Mouse (Mus musculus) forebrain, embryonic 16.5 days (tissue): ENCODE results near the gene Smtnl2. TPM values are rescaled to one million over a fixed set of nuclear protein-coding genes. Genes with fewer than 3 reads are reported as not detected.
A peak's percentile ranks its signal among the peaks of the same experiment; 100 is the strongest.

Source experiments
- ATAC-seq: fragments of 200-750 bp; cut with Nextera tagmentation; 2 replicates; pipeline ENCODE4 v1.8.0; 2017; ENCODE audit warnings: mild to moderate bottlenecking, moderate library complexity
- H3K27ac ChIP-seq: fragments of 300-500 bp; sonication (generic); 2 replicates; pipeline ENCODE4 v1.5.1; 2014; ENCODE audit warnings: low read length, control low read depth
- H3K27me3 ChIP-seq: fragments of 300-500 bp; sonication (generic); replicated peaks from 2 replicates; pipeline ENCODE4 v1.6.1; 2014; ENCODE audit warnings: low read length; ENCODE audit not compliant: control insufficient read depth, insufficient read depth
- H3K36me3 ChIP-seq: fragments of 300-500 bp; sonication (generic); 2 replicates; pipeline ENCODE4 v1.6.1; 2014; ENCODE audit not compliant: control insufficient read depth, insufficient read depth
- H3K4me1 ChIP-seq: fragments of 300-500 bp; sonication (generic); replicated peaks from 2 replicates; pipeline ENCODE4 v1.6.1; 2014; ENCODE audit warnings: low read length; ENCODE audit not compliant: control insufficient read depth, insufficient read depth
- H3K4me2 ChIP-seq: fragments of 300-500 bp; sonication (generic); 2 replicates; pipeline ENCODE4 v1.6.1; 2014; ENCODE audit warnings: mild to moderate bottlenecking, low read length, control low read depth
- H3K4me3 ChIP-seq: fragments of 300-500 bp; sonication (generic); replicated peaks from 2 replicates; pipeline ENCODE4 v1.5.1; 2014; ENCODE audit warnings: mild to moderate bottlenecking, low read length, control low read depth
- H3K9ac ChIP-seq: fragments of 300-500 bp; sonication (generic); replicated peaks from 2 replicates; pipeline ENCODE4 v1.6.1; 2014; ENCODE audit warnings: low read depth, low read length, control low read depth
- H3K9me3 ChIP-seq: fragments of 300-500 bp; sonication (generic); 2 replicates; pipeline ENCODE4 v1.6.1; 2016; ENCODE audit warnings: low read length; ENCODE audit not compliant: control insufficient read depth
- WGBS: fragments of 180-500 bp; shearing (Covaris S2); extraction: QIAGEN DNeasy Blood & Tissue Kit; methylation state at CpG from one replicate; pipeline ENCODE4 v1.1.7; 2014; 5-methylcytosine and 5-hydroxymethylcytosine counted together
- polyA plus RNA-seq: library from polyadenylated mRNA; unstranded; fragments of >200 nt; fragmentation: Nextera tagmentation; extraction: Ambion mirVana; gene quantifications from 2 replicates; pipeline ENCODE4 v1.2.1, GENCODE M21; 2015

Gene Smtnl2
- polyA plus RNA-seq, 1 experiment from 2014 or later: 8.0 TPM

GRCm38 (mm10) chr11:72396621-72397020 is 14.9 kb downstream of the Smtnl2 start:
- Histone ChIP-seq H3K9ac (no peak overlapping the region), H3K27me3 (no peaks in the 10 kb centered on the region), H3K4me3 (no peak overlapping the region), H3K9me3 (no peaks in the 10 kb centered on the region), H3K4me1 (peaks cover 5% of the 10 kb centered on the region; the same call in 1 of the 2 replicates), H3K36me3 (no peaks in the 10 kb centered on the region), H3K4me2 (no peak overlapping the region), H3K27ac (no peak overlapping the region)
- no peak for ATAC-seq
- 91% methylated on average over 7 of the region's 7 CpGs for WGBS

DNA sequence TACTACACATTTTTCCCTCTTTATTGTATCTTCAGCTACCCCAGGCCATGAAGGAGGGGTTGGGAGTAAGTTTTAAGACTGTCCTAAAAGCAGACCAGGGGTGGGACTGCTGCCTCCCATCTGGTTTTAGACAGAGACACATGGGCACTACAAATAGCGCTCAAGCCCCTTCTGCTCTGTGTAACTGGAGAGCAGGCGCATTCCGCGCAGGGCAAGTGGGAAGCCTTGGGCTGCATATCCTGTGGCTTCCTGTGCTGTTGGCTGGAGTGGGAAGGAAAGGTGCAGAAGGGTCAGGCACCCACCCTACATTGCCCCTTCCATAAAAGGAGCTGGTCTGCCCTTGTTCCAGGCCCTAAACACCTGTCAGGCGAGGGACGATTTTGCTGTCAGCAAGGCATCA is 15.9 kb downstream of the Smtnl2 start:
- WGBS: 88% methylated on average over 6 of the region's 6 CpGs
- Histone ChIP-seq H3K27me3 (no peaks in the 10 kb centered on the region), H3K27ac (no peak overlapping the region), H3K9me3 (no peaks in the 10 kb centered on the region), H3K4me2 (no peak overlapping the region), H3K36me3 (no peaks in the 10 kb centered on the region), H3K9ac (no peak overlapping the region), H3K4me3 (no peak overlapping the region), H3K4me1 (peaks cover 5% of the 10 kb centered on the region; the same call in 1 of the 2 replicates)
- no peak for ATAC-seq

DNA sequence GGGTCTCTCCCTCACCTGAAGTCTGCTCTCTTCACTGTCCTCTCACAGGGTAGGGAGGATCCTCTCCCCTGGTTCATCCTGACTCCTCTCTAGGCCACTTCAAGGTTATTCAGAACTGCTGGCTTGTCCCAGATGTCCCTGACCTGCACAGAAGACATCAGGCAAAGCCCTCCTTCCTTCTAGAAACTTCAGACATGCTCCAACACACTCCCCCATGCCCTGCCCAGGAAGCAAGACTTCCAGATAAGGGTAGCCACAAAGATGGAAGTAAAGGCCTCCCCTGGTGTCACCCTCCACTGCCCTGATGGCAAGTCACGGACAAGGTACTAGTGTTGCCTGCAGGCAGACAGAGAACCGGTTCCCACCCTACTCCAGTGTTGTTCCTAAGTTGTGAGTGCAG is 16.8 kb downstream of the Smtnl2 start:
- Histone ChIP-seq H3K9ac (no peak overlapping the region), H3K27ac (no peak overlapping the region), H3K4me1 (peaks cover 5% of the 10 kb centered on the region; the same call in 1 of the 2 replicates), H3K27me3 (no peaks in the 10 kb centered on the region), H3K9me3 (no peaks in the 10 kb centered on the region), H3K4me2 (no peak overlapping the region), H3K36me3 (no peaks in the 10 kb centered on the region), H3K4me3 (no peak overlapping the region)
- 88% methylated on average over 2 of the region's 2 CpGs for WGBS
- ATAC-seq: no peak

GRCm38 (mm10) chr11:72393669-72394068 is 17.8 kb downstream of the Smtnl2 start:
- H3K4me1 ChIP-seq: peaks cover 5% of the 10 kb centered on the region; the same call in 1 of the 2 replicates
- H3K36me3 ChIP-seq: no peaks in the 10 kb centered on the region
- no peaks in the 10 kb centered on the region for H3K27me3 ChIP-seq
- H3K27ac ChIP-seq: no peak overlapping the region
- H3K9me3 ChIP-seq: no peaks in the 10 kb centered on the region
- no peak overlapping the region for H3K9ac ChIP-seq
- ATAC-seq: peak; percentile 45; the same call in 1 of the 2 replicates
- H3K4me3 ChIP-seq: no peak overlapping the region
- no peak overlapping the region for H3K4me2 ChIP-seq
- 21% methylated on average over 5 of the region's 5 CpGs for WGBS

- Histone ChIP-seq H3K9me3 (no peaks in the 10 kb centered on the region), H3K27ac (no peak overlapping the region), H3K4me1 (peaks cover 5% of the 10 kb centered on the region; the same call in 1 of the 2 replicates), H3K27me3 (no peaks in the 10 kb centered on the region), H3K9ac (no peak overlapping the region), H3K4me3 (no peak overlapping the region), H3K4me2 (no peak overlapping the region), H3K36me3 (no peaks in the 10 kb centered on the region)
- no peak for ATAC-seq
- WGBS: 77% methylated on average over 3 of the region's 3 CpGs
Observed at GRCm38 (mm10) chr11:72393243-72393642, 18.3 kb downstream of the Smtnl2 start.

- Histone ChIP-seq H3K27ac (no peak overlapping the region), H3K9ac (no peak overlapping the region), H3K4me1 (peaks cover 3% of the 10 kb centered on the region; the same call in 1 of the 2 replicates), H3K4me2 (no peak overlapping the region), H3K4me3 (no peak overlapping the region), H3K36me3 (no peaks in the 10 kb centered on the region), H3K9me3 (no peaks in the 10 kb centered on the region), H3K27me3 (no peaks in the 10 kb centered on the region)
- no peak for ATAC-seq
- WGBS: 93% methylated on average over 13 of the region's 13 CpGs
Observed at GRCm38 (mm10) chr11:72391181-72391580, 20.3 kb downstream of the Smtnl2 start.

DNA sequence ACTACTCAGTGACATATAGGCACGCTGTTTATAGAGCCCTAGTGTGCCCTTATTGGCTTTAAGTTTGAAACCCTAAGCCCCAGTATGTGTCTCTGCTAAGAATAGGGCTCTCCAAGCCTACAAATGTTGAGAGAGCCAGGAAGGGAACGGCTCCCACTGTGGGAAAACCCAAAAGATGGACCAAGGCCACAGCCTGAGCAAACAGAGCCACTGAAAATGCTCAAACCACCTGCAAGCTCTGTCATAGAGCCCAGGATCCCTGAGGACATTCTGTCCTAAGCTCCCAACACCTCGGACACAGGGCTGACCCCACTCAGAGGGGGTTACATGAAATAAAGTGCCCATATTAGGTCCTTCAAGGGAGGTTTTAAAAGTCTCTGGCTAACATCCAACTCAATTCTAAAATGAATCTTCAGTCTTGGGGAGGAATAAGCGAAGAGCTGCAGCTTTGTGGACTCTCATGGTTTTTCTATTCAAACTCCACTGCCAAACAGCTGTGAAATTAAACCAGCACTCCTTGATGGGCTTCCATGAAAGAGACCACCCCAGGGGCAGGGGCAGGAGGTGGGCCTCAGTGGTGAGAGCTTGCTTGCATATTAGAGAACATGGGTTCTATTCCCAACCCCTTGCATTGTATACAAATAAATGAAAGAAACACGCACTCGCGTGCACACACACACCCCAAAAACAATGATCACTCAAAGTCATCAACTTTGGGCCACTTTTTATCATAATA is 21.9 kb downstream of the Smtnl2 start:
- Histone ChIP-seq H3K27ac (no peak overlapping the region), H3K36me3 (no peaks in the 10 kb centered on the region), H3K4me2 (no peak overlapping the region), H3K4me1 (peaks cover 3% of the 10 kb centered on the region; the same call in 1 of the 2 replicates), H3K9me3 (no peaks in the 10 kb centered on the region), H3K27me3 (no peaks in the 10 kb centered on the region), H3K4me3 (no peak overlapping the region), H3K9ac (no peak overlapping the region)
- 87% methylated on average over 7 of the region's 7 CpGs for WGBS
- no peak for ATAC-seq

DNA sequence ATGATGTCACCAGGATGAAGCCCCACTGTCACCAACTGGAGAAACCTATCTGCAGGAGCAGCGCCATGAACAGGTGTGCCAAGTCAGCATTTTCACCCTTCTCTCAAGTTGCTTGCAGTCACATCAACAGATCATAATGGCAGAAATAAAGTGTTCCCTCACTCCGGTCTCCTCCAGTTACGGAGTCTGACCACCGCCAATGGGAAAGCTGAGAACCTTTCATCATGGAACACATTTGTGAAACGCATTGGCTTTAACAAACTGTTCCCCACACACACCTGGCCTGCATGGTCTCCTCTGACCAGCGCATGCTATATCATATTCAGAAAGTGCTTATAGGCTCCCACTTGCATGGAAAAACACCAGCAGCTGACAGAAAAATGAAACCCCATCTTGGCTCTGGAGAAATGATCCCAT is 23.4 kb downstream of the Smtnl2 start:
- WGBS: 93% methylated on average over 6 of the region's 6 CpGs
- Histone ChIP-seq H3K27me3 (no peaks in the 10 kb centered on the region), H3K9me3 (no peaks in the 10 kb centered on the region), H3K36me3 (no peaks in the 10 kb centered on the region), H3K4me1 (no peaks in the 10 kb centered on the region), H3K4me2 (no peak overlapping the region), H3K27ac (no peak overlapping the region), H3K4me3 (no peak overlapping the region), H3K9ac (no peak overlapping the region)
- ATAC-seq: no peak

GRCm38 (mm10) chr11:72379351-72379750 is 32.2 kb downstream of the Smtnl2 start:
- no peak overlapping the region for H3K4me2 ChIP-seq
- H3K27me3 ChIP-seq: no peaks in the 10 kb centered on the region
- H3K9me3 ChIP-seq: no peaks in the 10 kb centered on the region; the same call in 1 of the 2 replicates
- H3K36me3 ChIP-seq: no peaks in the 10 kb centered on the region
- no peak overlapping the region for H3K27ac ChIP-seq
- WGBS: 82% methylated on average over 4 of the region's 4 CpGs
- H3K9ac ChIP-seq: no peak overlapping the region
- no peak for ATAC-seq
- H3K4me1 ChIP-seq: no peaks in the 10 kb centered on the region
- H3K4me3 ChIP-seq: no peak overlapping the region
